Mouse (Mus musculus) midbrain, embryonic 14.5 days (tissue): ENCODE data around the gene Tpst1. TPM values are rescaled to one million over a fixed set of nuclear protein-coding genes. Genes with fewer than 3 reads are reported as not detected.

ENCODE experiments used
- ATAC-seq: fragments of 200-750 bp; cut with Nextera tagmentation; 2 replicates; pipeline ENCODE4 v1.8.0; 2017; ENCODE audit warnings: moderate number of reproducible peaks, moderate library complexity; ENCODE audit not compliant: low FRiP score, low TSS enrichment
- DNase-seq: peaks from one replicate; pipeline ENCODE4 v3.0.0-alpha.2; 2015
- H3K27ac ChIP-seq: fragments of 300-500 bp; sonication (generic); replicated peaks from 2 replicates; pipeline ENCODE4 v1.5.1; 2014; ENCODE audit warnings: mild to moderate bottlenecking, low read depth, low read length, moderate library complexity
- H3K27me3 ChIP-seq: fragments of 300-500 bp; sonication (generic); 2 replicates; pipeline ENCODE4 v1.6.1; 2014; ENCODE audit warnings: low read length, control low read depth, mixed read lengths; ENCODE audit not compliant: control insufficient read depth, insufficient read depth
- H3K36me3 ChIP-seq: fragments of 300-500 bp; sonication (generic); 2 replicates; pipeline ENCODE4 v1.6.1; 2014; ENCODE audit warnings: low read length, control low read depth; ENCODE audit not compliant: control insufficient read depth, insufficient read depth
- H3K4me1 ChIP-seq: fragments of 300-500 bp; sonication (generic); 2 replicates; pipeline ENCODE4 v1.6.1; 2014; ENCODE audit warnings: mild to moderate bottlenecking, antibody characterized with exemption, low read length, control low read depth; ENCODE audit not compliant: control insufficient read depth, insufficient read depth
- H3K4me2 ChIP-seq: fragments of 300-500 bp; sonication (generic); 2 replicates; pipeline ENCODE4 v1.6.1; 2014; ENCODE audit warnings: mild to moderate bottlenecking, low read length, moderate library complexity
- H3K4me3 ChIP-seq: fragments of 300-500 bp; sonication (generic); replicated peaks from 2 replicates; pipeline ENCODE4 v1.5.1; 2014; ENCODE audit warnings: low read depth, low read length
- H3K9ac ChIP-seq: fragments of 300-500 bp; sonication (generic); replicated peaks from 2 replicates; pipeline ENCODE4 v1.6.1; 2014; ENCODE audit warnings: mild to moderate bottlenecking, low read length, moderate library complexity
- H3K9me3 ChIP-seq: fragments of 300-500 bp; sonication (generic); 2 replicates; pipeline ENCODE4 v1.6.1; 2016; ENCODE audit warnings: low read length, control low read depth, mixed read lengths; ENCODE audit not compliant: control insufficient read depth
- WGBS: fragments of 180-500 bp; shearing (Covaris S2); extraction: QIAGEN DNeasy Blood & Tissue Kit; methylation state at CpG from one replicate; pipeline ENCODE4 v1.1.7; 2014; 5-methylcytosine and 5-hydroxymethylcytosine counted together
- polyA plus RNA-seq: library from polyadenylated mRNA; unstranded; fragments of >200 nt; fragmentation: Nextera tagmentation; extraction: Ambion mirVana; gene quantifications from 2 replicates; pipeline ENCODE4 v1.2.1, GENCODE M21; 2014

Gene Tpst1
- polyA plus RNA-seq, 1 experiment from 2014 or later = 55.8 TPM

GRCm38 (mm10) chr5:130037752-130038455, 35.2 kb upstream of the Tpst1 start:
- Histone ChIP-seq H3K9ac (no peak overlapping the region), H3K4me2 (no peak overlapping the region), H3K4me3 (no peak overlapping the region), H3K27me3 (no peaks in the 10 kb centered on the region), H3K9me3 (no peaks in the 10 kb centered on the region), H3K27ac (no peak overlapping the region), H3K4me1 (no peaks in the 10 kb centered on the region), H3K36me3 (peaks cover 53% of the 10 kb centered on the region)
- 67% methylated on average over 19 of the region's 19 CpGs for WGBS
- DNase-seq = peak; percentile 80
- no peak for ATAC-seq

- Histone ChIP-seq H3K9ac (no peak overlapping the region), H3K4me3 (no peak overlapping the region), H3K27ac (no peak overlapping the region), H3K27me3 (no peaks in the 10 kb centered on the region), H3K36me3 (peaks cover 63% of the 10 kb centered on the region), H3K4me1 (no peaks in the 10 kb centered on the region), H3K9me3 (no peaks in the 10 kb centered on the region), H3K4me2 (no peak overlapping the region)
- 91% methylated on average over 4 of the region's 4 CpGs for WGBS
- DNase-seq = no peak
- no peak for ATAC-seq
These were observed 32.3 kb upstream of the Tpst1 start for GRCm38 (mm10) chr5:130040797-130041196.

- H3K4me3 ChIP-seq = no peak overlapping the region
- no peak overlapping the region for H3K9ac ChIP-seq
- 90% methylated on average over 4 of the region's 4 CpGs for WGBS
- no peaks in the 10 kb centered on the region for H3K27me3 ChIP-seq
- H3K27ac ChIP-seq = no peak overlapping the region
- no peak overlapping the region for H3K4me2 ChIP-seq
- DNase-seq (no peak), ATAC-seq (no peak)
- H3K9me3 ChIP-seq = no peaks in the 10 kb centered on the region
- no peaks in the 10 kb centered on the region for H3K4me1 ChIP-seq
- H3K36me3 ChIP-seq = peaks cover 63% of the 10 kb centered on the region
These were observed 31.9 kb upstream of the Tpst1 start for GRCm38 (mm10) chr5:130041262-130041661.

- Histone ChIP-seq H3K27me3 (no peaks in the 10 kb centered on the region), H3K4me3 (no peak overlapping the region), H3K4me1 (no peaks in the 10 kb centered on the region), H3K27ac (no peak overlapping the region), H3K9ac (no peak overlapping the region), H3K4me2 (no peak overlapping the region), H3K36me3 (peaks cover 69% of the 10 kb centered on the region), H3K9me3 (no peaks in the 10 kb centered on the region)
- WGBS = 89% methylated on average over 3 of the region's 3 CpGs
- DNase-seq (no peak), ATAC-seq (no peak)
These were observed 29.4 kb upstream of the Tpst1 start for GRCm38 (mm10) chr5:130043741-130044140.

- no peak for ATAC-seq
- DNase-seq = peak; percentile 58
- H3K4me1 ChIP-seq = no peaks in the 10 kb centered on the region
- peaks cover 74% of the 10 kb centered on the region for H3K36me3 ChIP-seq
- H3K9me3 ChIP-seq = no peaks in the 10 kb centered on the region
- H3K27ac ChIP-seq = no peak overlapping the region
- no peaks in the 10 kb centered on the region for H3K27me3 ChIP-seq
- no peak overlapping the region for H3K4me3 ChIP-seq
- H3K9ac ChIP-seq = no peak overlapping the region
- no peak overlapping the region for H3K4me2 ChIP-seq
- 78% methylated on average over 7 of the region's 7 CpGs for WGBS
These were observed 28.9 kb upstream of the Tpst1 start for GRCm38 (mm10) chr5:130044201-130044695.

- no peak for DNase-seq
- no peaks in the 10 kb centered on the region for H3K9me3 ChIP-seq
- no peaks in the 10 kb centered on the region for H3K4me1 ChIP-seq
- no peak overlapping the region for H3K9ac ChIP-seq
- WGBS = 77% methylated on average over 7 of the region's 7 CpGs
- no peak for ATAC-seq
- H3K4me2 ChIP-seq = no peak overlapping the region
- no peak overlapping the region for H3K27ac ChIP-seq
- H3K4me3 ChIP-seq = no peak overlapping the region
- H3K27me3 ChIP-seq = no peaks in the 10 kb centered on the region
- H3K36me3 ChIP-seq = peaks cover 63% of the 10 kb centered on the region
These were observed 27.0 kb upstream of the Tpst1 start for GRCm38 (mm10) chr5:130046100-130046499.

- Histone ChIP-seq H3K9me3 (no peaks in the 10 kb centered on the region), H3K36me3 (peaks cover 63% of the 10 kb centered on the region), H3K9ac (no peak overlapping the region), H3K4me3 (no peak overlapping the region), H3K4me1 (no peaks in the 10 kb centered on the region), H3K4me2 (no peak overlapping the region), H3K27ac (no peak overlapping the region), H3K27me3 (no peaks in the 10 kb centered on the region)
- no peak for ATAC-seq
- WGBS = 93% methylated on average over 10 of the region's 10 CpGs
- no peak for DNase-seq
These were observed 26.5 kb upstream of the Tpst1 start for GRCm38 (mm10) chr5:130046589-130046988.

- no peaks in the 10 kb centered on the region for H3K27me3 ChIP-seq
- no peak overlapping the region for H3K27ac ChIP-seq
- ATAC-seq (no peak), DNase-seq (no peak)
- H3K9ac ChIP-seq = no peak overlapping the region
- H3K9me3 ChIP-seq = no peaks in the 10 kb centered on the region
- 79% methylated on average over 6 of the region's 6 CpGs for WGBS
- H3K4me3 ChIP-seq = no peak overlapping the region
- no peak overlapping the region for H3K4me2 ChIP-seq
- peaks cover 62% of the 10 kb centered on the region for H3K36me3 ChIP-seq
- no peaks in the 10 kb centered on the region for H3K4me1 ChIP-seq
These were observed 26.1 kb upstream of the Tpst1 start for GRCm38 (mm10) chr5:130047013-130047412.

GRCm38 (mm10) chr5:130048786-130049520, 24.2 kb upstream of the Tpst1 start:
- no peak for DNase-seq
- ATAC-seq = no peak
- Histone ChIP-seq H3K27me3 (no peaks in the 10 kb centered on the region), H3K4me1 (no peaks in the 10 kb centered on the region), H3K27ac (no peak overlapping the region), H3K9ac (no peak overlapping the region), H3K4me3 (no peak overlapping the region), H3K36me3 (peaks cover 45% of the 10 kb centered on the region), H3K4me2 (no peak overlapping the region), H3K9me3 (no peaks in the 10 kb centered on the region)
- WGBS = 81% methylated on average over 15 of the region's 15 CpGs
